Mouse (Mus musculus): ENCODE measurements around the gene Klk1b22.

- TF ChIP-seq CTCF (IDR thresholded peaks at IDR 0.05; ENCODE audit: low read depth) (no peak), EP300 (optimal IDR thresholded peaks at IDR 0.05) (no peak)
These were observed 11.0 kb downstream of the Klk1b22 start for GRCm38 (mm10) chr7:44123445-44123844.
